Mouse (Mus musculus): ENCODE data around the gene Bpifb3. TPM values are rescaled to one million over a fixed set of nuclear protein-coding genes. Genes with fewer than 3 reads are reported as not detected.

The Bpifb3 gene
- polyA plus RNA-seq, 1 experiment from 2014 or later = 0.10 TPM

DNA sequence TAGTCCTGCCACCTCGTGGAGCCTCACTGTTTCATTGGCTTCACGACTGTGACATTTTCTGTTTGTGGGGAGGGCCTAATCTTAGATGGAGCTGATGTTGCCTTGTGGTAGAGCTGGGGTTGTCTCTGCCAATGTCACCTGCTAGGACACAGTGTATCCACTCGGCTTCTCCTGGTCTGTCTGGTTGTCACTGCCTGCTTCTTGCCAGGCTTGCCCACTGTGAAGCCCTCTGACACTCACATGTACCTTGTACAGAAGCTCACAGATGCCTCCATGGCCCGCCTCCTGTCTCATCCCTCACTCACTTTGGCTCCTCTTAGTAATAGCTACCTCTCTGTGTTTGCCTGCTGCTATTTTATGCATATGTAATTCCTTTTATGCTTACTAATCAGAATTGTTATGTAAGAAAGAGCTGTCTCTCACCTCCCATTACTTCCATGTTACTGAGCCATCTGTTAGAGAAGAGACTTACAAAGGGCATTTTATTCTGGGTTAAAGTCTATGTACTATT lies 44.8 kb downstream of the Bpifb3 start:
- no peaks in the 10 kb centered on the region for H3K27me3 ChIP-seq (replicated peaks; ENCODE audit: control insufficient read depth, insufficient read depth, low read length)
- 68% methylated on average over 4 of the region's 4 CpGs for WGBS
- H3K36me3 ChIP-seq (ENCODE audit: control insufficient read depth, insufficient read depth, low read length) = no peaks in the 10 kb centered on the region
- DNase-seq (ENCODE audit: low spot score) = no peak
- H3K4me1 ChIP-seq (ENCODE audit: control insufficient read depth, insufficient read depth, low read length) = no peaks in the 10 kb centered on the region
- H3K9me3 ChIP-seq (ENCODE audit: control insufficient read depth, low read length) = no peaks in the 10 kb centered on the region
- no peak overlapping the region for H3K4me2 ChIP-seq (ENCODE audit: low read depth, low read length)
- no peak overlapping the region for H3K27ac ChIP-seq (replicated peaks; ENCODE audit: low read depth, low read length)
- no peak for ATAC-seq (ENCODE audit: low read depth)
- no peak overlapping the region for H3K4me3 ChIP-seq (ENCODE audit: low read depth, low read length)
- H3K9ac ChIP-seq (ENCODE audit: low read depth, low read length) = no peak overlapping the region

DNA sequence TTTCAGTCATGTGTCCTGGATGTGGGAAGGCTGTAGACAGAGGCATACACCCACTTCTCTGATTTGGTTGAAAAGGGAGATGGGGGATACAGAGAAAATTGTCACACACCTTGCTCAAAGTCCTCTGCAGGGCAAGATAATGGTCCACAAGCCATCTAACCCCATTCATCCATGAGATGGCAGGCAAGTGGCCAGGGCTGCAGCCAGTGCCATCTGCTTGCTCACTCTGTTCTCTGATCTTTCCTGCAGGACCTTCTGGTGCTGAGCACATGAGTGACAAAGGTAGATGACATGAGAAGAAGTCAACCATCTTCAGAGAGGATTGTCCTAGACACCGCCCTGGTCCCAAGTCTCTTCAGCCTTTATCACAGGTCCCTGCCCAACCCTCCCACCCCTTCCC lies 45.3 kb downstream of the Bpifb3 start:
- WGBS = 94% methylated on average over 1 of the region's 1 CpGs
- Histone ChIP-seq H3K9ac (ENCODE audit: low read depth, low read length) (no peak overlapping the region), H3K9me3 (ENCODE audit: control insufficient read depth, low read length) (no peaks in the 10 kb centered on the region), H3K4me1 (ENCODE audit: control insufficient read depth, insufficient read depth, low read length) (no peaks in the 10 kb centered on the region), H3K36me3 (ENCODE audit: control insufficient read depth, insufficient read depth, low read length) (no peaks in the 10 kb centered on the region), H3K27ac (replicated peaks; ENCODE audit: low read depth, low read length) (no peak overlapping the region), H3K4me3 (ENCODE audit: low read depth, low read length) (no peak overlapping the region), H3K27me3 (replicated peaks; ENCODE audit: control insufficient read depth, insufficient read depth, low read length) (no peaks in the 10 kb centered on the region), H3K4me2 (ENCODE audit: low read depth, low read length) (no peak overlapping the region)
- DNase-seq (ENCODE audit: low spot score) (no peak), ATAC-seq (ENCODE audit: low read depth) (no peak)

DNA sequence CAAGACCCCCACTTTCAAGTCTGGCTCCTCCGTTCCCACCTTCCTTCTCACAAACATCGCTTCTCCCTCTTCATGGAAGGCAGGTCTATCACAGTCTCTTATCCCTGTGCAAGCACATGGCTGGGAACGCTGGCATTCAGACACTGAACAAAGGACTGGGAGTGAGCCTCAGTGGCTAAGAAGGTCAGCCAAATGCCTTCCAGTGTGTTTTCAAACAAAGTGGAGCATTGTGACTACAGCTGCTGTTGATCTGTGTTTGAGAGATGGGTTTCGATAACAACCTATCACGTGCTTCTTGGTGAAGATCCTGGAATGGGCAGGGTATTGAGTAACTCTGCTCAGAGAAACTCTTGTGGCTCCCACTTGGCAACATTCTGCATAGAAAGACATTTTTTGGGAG lies 52.2 kb downstream of the Bpifb3 start:
- Histone ChIP-seq H3K36me3 (ENCODE audit: control insufficient read depth, insufficient read depth, low read length) (no peaks in the 10 kb centered on the region), H3K9me3 (ENCODE audit: control insufficient read depth, low read length) (no peaks in the 10 kb centered on the region), H3K27ac (replicated peaks; ENCODE audit: low read depth, low read length) (no peak overlapping the region), H3K27me3 (replicated peaks; ENCODE audit: control insufficient read depth, insufficient read depth, low read length) (no peaks in the 10 kb centered on the region), H3K9ac (ENCODE audit: low read depth, low read length) (no peak overlapping the region), H3K4me1 (ENCODE audit: control insufficient read depth, insufficient read depth, low read length) (no peaks in the 10 kb centered on the region), H3K4me2 (ENCODE audit: low read depth, low read length) (no peak overlapping the region), H3K4me3 (ENCODE audit: low read depth, low read length) (no peak overlapping the region)
- ATAC-seq (ENCODE audit: low read depth) (peak; percentile 30; the same call in 1 of the 2 replicates), DNase-seq (ENCODE audit: low spot score) (peak; percentile 46)
- WGBS = 47% methylated on average over 5 of the region's 5 CpGs

DNA sequence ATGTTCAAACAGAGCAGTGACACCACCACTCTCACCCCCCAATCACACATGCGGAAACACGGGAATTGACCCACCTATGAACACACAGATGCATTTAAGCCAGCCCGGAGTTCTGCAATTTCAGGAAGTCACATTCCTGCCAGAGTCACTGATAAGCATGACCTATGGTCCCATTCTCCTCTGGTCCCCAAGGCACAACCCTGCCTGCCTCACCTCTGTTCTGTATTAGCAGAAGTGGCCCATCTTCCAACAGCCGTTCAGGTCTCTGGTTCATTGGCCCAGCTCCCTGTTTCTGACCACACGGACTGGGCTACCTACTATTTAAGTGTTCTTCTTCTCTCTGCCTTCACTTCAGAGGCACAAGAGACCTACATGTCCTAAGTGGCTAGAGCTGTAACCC lies 56.6 kb downstream of the Bpifb3 start, which contains the start of gene Bpifa6:
TSS of gene Bpifa6 (plus strand) at position 364 of the 400 bp plus-strand sequence.
- H3K27me3 ChIP-seq (replicated peaks; ENCODE audit: control insufficient read depth, insufficient read depth, low read length) = no peaks in the 10 kb centered on the region
- no peaks in the 10 kb centered on the region for H3K4me1 ChIP-seq (ENCODE audit: control insufficient read depth, insufficient read depth, low read length)
- H3K9me3 ChIP-seq (ENCODE audit: control insufficient read depth, low read length) = no peaks in the 10 kb centered on the region
- ATAC-seq (ENCODE audit: low read depth) = no peak
- WGBS = 43% methylated on average over 5 of the region's 5 CpGs
- DNase-seq (ENCODE audit: low spot score) = no peak
- H3K4me3 ChIP-seq (ENCODE audit: low read depth, low read length) = no peak within 1 kb of the TSS
- H3K27ac ChIP-seq (replicated peaks; ENCODE audit: low read depth, low read length) = no peak within 1 kb of the TSS
- no peak within 1 kb of the TSS for H3K9ac ChIP-seq (ENCODE audit: low read depth, low read length)
- H3K4me2 ChIP-seq (ENCODE audit: low read depth, low read length) = no peak within 1 kb of the TSS
- H3K36me3 ChIP-seq (ENCODE audit: control insufficient read depth, insufficient read depth, low read length) = no peaks in the 10 kb centered on the region

Other genes starting within 250 kb of the Bpifb3 start
- gene Dnmt3c, start 221.6 kb upstream of the Bpifb3 start, polyA plus RNA-seq (2014; fragmentation: Nextera tagmentation; extraction: Ambion mirVana) = not detected in 2 replicates
- 228 and 238 TPM in 2 replicates for gene Mapre1, start 177.0 kb upstream of the Bpifb3 start, polyA plus RNA-seq (2014; fragmentation: Nextera tagmentation; extraction: Ambion mirVana)
- 0.11 TPM in 1 of 2 replicates, not detected in the other for gene Efcab8, start 138.3 kb upstream of the Bpifb3 start, polyA plus RNA-seq (2014; fragmentation: Nextera tagmentation; extraction: Ambion mirVana)
- gene Sun5, start 47.1 kb upstream of the Bpifb3 start, polyA plus RNA-seq (2014; fragmentation: Nextera tagmentation; extraction: Ambion mirVana) = not detected in 2 replicates
- gene Bpifb2, start 43.2 kb upstream of the Bpifb3 start, polyA plus RNA-seq (2014; fragmentation: Nextera tagmentation; extraction: Ambion mirVana) = not detected in 2 replicates
- 0.16 TPM in 1 of 2 replicates, not detected in the other for gene Bpifb6, start 17.8 kb upstream of the Bpifb3 start, polyA plus RNA-seq (2014; fragmentation: Nextera tagmentation; extraction: Ambion mirVana)
- 0.11 TPM in 1 of 2 replicates, not detected in the other for gene Bpifb4, start 20.0 kb downstream of the Bpifb3 start, polyA plus RNA-seq (2014; fragmentation: Nextera tagmentation; extraction: Ambion mirVana)
- gene Bpifa6, start 56.7 kb downstream of the Bpifb3 start, polyA plus RNA-seq (2014; fragmentation: Nextera tagmentation; extraction: Ambion mirVana) = 0.13 TPM in 1 of 2 replicates, not detected in the other
- 0.47 TPM in 1 of 2 replicates, not detected in the other for gene Bpifa2, start 90.0 kb downstream of the Bpifb3 start, polyA plus RNA-seq (2014; fragmentation: Nextera tagmentation; extraction: Ambion mirVana)
- gene Bpifa3, start 212.1 kb downstream of the Bpifb3 start, polyA plus RNA-seq (2014; fragmentation: Nextera tagmentation; extraction: Ambion mirVana) = not detected in 2 replicates
- gene Bpifa1, start 224.7 kb downstream of the Bpifb3 start, polyA plus RNA-seq (2014; fragmentation: Nextera tagmentation; extraction: Ambion mirVana) = 92.3 and 176 TPM in 2 replicates
- gene Bpifa5, start 244.4 kb downstream of the Bpifb3 start, polyA plus RNA-seq (2014; fragmentation: Nextera tagmentation; extraction: Ambion mirVana) = not detected in 2 replicates